Mouse (Mus musculus) limb, embryonic 15.5 days (tissue): ENCODE data around the gene Pnp. TPM values are rescaled to one million over a fixed set of nuclear protein-coding genes. Genes with fewer than 3 reads are reported as not detected.
A peak's percentile ranks its signal among the peaks of the same experiment; 100 is the strongest.
"Not testable (repeated sequence)": the region's sequence is repeated elsewhere in the genome, so short reads cannot be mapped to it uniquely, and the experiment has no call there.

Experiments
- ATAC-seq: fragments of 200-750 bp; cut with Nextera tagmentation; 2 replicates; pipeline ENCODE4 v1.8.0; 2017; ENCODE audit warnings: low read depth, moderate TSS enrichment; ENCODE audit not compliant: insufficient number of reproducible peaks, low FRiP score, low TSS enrichment
- H3K27ac ChIP-seq: fragments of 300-500 bp; sonication (generic); 2 replicates; pipeline ENCODE4 v1.5.1; 2015; ENCODE audit warnings: moderate library complexity, mild to moderate bottlenecking, inconsistent platforms
- H3K27me3 ChIP-seq: fragments of 300-500 bp; sonication (generic); 2 replicates; pipeline ENCODE4 v1.6.1; 2015; ENCODE audit warnings: inconsistent platforms
- H3K36me3 ChIP-seq: fragments of 300-500 bp; sonication (generic); 2 replicates; pipeline ENCODE4 v1.6.1; 2015; ENCODE audit warnings: inconsistent platforms
- H3K4me1 ChIP-seq: fragments of 300-500 bp; sonication (generic); 2 replicates; pipeline ENCODE4 v1.6.1; 2015; ENCODE audit warnings: inconsistent platforms
- H3K4me2 ChIP-seq: fragments of 300-500 bp; sonication (generic); 2 replicates; pipeline ENCODE4 v1.6.1; 2015; ENCODE audit warnings: mild to moderate bottlenecking, inconsistent platforms
- H3K4me3 ChIP-seq: fragments of 300-500 bp; sonication (generic); 2 replicates; pipeline ENCODE4 v1.5.1; 2015; ENCODE audit warnings: mild to moderate bottlenecking, inconsistent platforms
- H3K9ac ChIP-seq: fragments of 300-500 bp; sonication (generic); 2 replicates; pipeline ENCODE4 v1.6.1; 2015; ENCODE audit warnings: inconsistent platforms
- H3K9me3 ChIP-seq: fragments of 300-500 bp; sonication (generic); 2 replicates; pipeline ENCODE4 v1.6.1; 2016; ENCODE audit warnings: inconsistent platforms
- WGBS: fragments of 180-500 bp; shearing (Covaris S2); methylation state at CpG from one replicate; pipeline ENCODE4 v1.1.7; 2015; 5-methylcytosine and 5-hydroxymethylcytosine counted together
- polyA plus RNA-seq: library from polyadenylated mRNA; unstranded; fragments of >200 nt; fragmentation: Nextera tagmentation; extraction: Ambion mirVana; gene quantifications from 2 replicates; pipeline ENCODE4 v1.2.1, GENCODE M21; 2015

Gene Pnp
- polyA plus RNA-seq, 1 experiment from 2014 or later = 54.8 TPM

DNA sequence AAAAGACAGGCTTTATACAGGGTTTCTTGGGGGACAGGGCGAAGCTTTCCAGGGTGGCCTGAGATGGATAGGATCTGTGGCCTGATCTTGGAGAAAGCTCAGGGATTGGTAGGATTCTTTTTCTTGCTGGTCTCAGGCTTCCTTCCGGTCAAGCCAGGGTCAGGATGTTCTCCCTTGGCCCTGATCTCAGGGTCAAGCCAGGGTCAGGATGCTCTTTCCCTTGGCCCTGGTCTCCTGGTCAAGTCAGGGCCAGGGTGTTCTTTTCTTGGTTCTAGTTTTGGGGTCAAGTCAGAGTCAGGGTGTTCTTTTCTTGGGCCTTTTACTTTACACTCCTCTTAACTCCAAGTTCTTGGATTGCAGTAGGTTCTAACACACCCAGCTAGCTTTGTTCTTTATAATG, 56.8 kb downstream of the Pnp start:
- no peak for ATAC-seq
- H3K36me3 ChIP-seq = no peaks in the 10 kb centered on the region
- H3K9ac ChIP-seq = no peak overlapping the region
- no peak overlapping the region for H3K27ac ChIP-seq
- H3K4me3 ChIP-seq = no peak overlapping the region
- no peaks in the 10 kb centered on the region for H3K4me1 ChIP-seq
- 83% methylated on average over 2 of the region's 2 CpGs for WGBS
- no peak overlapping the region for H3K4me2 ChIP-seq
- no peaks in the 10 kb centered on the region for H3K27me3 ChIP-seq
- H3K9me3 ChIP-seq = no peaks in the 10 kb centered on the region

DNA sequence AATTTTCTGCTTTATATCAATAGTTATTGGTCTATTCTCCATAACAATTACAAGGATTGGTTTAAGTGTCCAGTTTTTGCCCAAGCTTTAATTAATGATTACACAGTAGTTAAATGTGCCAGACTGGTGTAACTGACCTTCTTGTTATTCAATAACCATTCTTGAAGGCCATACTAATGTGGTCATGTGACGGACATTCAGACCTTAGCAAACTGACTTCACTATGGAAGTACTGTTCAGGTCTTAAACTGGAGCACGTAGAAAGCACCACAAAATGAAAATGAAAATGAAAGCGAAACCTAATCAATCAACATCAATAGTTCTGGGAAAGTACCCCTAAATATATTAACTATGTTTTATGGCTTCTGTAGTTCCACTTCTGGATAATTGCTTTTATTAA, 60.2 kb downstream of the Pnp start:
- Histone ChIP-seq H3K4me1 (no peaks in the 10 kb centered on the region), H3K27ac (no peak overlapping the region), H3K27me3 (no peaks in the 10 kb centered on the region), H3K9ac (no peak overlapping the region), H3K4me2 (no peak overlapping the region), H3K9me3 (no peaks in the 10 kb centered on the region), H3K36me3 (no peaks in the 10 kb centered on the region), H3K4me3 (no peak overlapping the region)
- WGBS = 76% methylated on average over 3 of the region's 3 CpGs
- no peak for ATAC-seq

DNA sequence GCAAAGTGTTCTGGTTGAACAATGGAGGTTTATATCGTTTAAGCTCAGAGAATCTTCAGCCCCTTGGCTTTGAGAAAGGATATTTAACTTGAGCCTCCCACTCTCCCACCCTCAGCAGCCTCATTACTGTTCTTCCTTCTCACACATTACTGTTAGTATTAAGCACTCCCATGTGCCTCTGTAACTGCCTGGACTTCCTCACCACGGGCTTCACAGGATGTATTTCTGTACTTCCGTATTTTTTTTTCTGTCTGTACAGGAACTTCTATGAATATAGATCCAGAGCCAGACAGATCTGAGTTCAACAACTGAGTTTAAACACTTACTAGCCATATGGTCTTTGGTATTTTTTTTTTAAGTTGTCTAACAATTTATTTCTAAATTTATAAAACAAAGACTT, 66.2 kb downstream of the Pnp start:
- Histone ChIP-seq H3K4me3 (no peak overlapping the region), H3K9me3 (no peaks in the 10 kb centered on the region), H3K4me1 (no peaks in the 10 kb centered on the region), H3K27me3 (no peaks in the 10 kb centered on the region), H3K4me2 (no peak overlapping the region), H3K36me3 (no peaks in the 10 kb centered on the region), H3K9ac (no peak overlapping the region), H3K27ac (no peak overlapping the region)
- WGBS = 55% methylated on average over 3 of the region's 3 CpGs
- ATAC-seq = no peak

DNA sequence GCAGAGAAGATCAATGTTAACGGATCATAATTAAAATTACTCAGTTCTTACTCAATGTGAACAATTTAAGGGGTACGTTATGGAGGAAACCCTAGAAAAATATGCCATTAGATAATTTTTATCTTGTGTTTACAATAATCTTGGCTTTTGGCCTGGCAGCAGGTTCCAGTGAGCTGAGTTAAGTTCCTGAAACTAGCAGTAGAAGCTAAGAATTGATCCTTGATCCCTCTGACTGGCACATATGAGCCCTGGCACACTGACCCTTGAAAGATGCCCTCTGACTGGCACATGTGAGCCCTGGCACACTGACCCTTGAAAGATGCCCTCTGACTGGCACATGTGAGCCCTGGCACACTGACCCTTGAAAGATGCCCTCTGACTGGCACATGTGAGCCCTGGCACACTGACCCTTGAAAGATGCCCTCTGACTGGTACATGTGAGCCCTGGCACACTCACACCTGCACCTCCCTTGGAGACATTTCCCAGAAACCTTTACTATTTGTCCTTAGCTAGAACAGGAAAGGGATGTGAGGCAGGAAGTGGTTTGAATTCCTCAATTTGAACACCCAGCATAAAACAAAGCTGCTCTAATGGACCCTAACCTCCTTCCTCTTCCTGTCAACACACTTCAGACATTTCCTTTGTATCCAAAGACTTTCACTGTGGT, 67.3 kb downstream of the Pnp start:
- H3K36me3 ChIP-seq = no peaks in the 10 kb centered on the region
- 75% methylated on average over 2 of the region's 2 CpGs for WGBS
- no peaks in the 10 kb centered on the region for H3K9me3 ChIP-seq
- H3K27me3 ChIP-seq = no peaks in the 10 kb centered on the region
- no peak overlapping the region for H3K4me3 ChIP-seq
- no peak overlapping the region for H3K4me2 ChIP-seq
- no peaks in the 10 kb centered on the region for H3K4me1 ChIP-seq
- H3K27ac ChIP-seq = no peak overlapping the region
- no peak overlapping the region for H3K9ac ChIP-seq
- no peak for ATAC-seq

DNA sequence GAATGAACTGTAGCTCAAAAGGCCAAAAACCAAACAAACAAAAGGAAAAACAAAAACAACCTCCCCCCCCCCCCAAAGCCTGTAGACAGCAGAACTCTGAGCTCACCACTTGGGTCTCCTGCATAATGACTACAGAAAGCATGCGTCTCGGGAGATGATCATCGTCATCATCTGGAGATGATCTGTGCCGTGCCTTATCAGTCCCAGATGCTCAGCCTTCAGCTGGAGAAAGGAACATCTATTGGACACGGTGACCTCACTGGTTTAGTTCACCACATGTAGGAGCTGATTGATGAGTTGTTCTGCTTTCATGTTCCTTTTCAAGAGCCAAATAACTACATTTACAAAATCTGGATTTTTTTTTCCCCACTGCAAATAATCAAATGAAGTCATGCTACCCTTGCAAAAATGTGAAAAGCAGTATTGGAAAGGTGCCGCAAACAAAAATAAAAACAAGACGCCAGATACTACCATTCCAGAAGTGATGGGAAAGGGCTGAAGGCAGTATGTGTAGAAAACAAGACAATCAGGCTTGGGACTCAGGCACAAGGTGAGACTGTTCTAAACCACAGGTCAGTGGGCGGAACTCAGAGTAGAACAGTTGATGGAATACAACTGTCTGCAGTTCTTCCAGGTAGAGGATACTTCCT, 76.4 kb downstream of the Pnp start, which contains the start of gene Rnase10:
Rnase10 (plus strand) TSS at position 600 of the 650 bp plus-strand sequence.
- peaks cover 7% of the 10 kb centered on the region for H3K4me1 ChIP-seq
- no peaks in the 10 kb centered on the region for H3K36me3 ChIP-seq
- peak within 1 kb of the TSS; percentile 88 for H3K27ac ChIP-seq
- no peaks in the 10 kb centered on the region for H3K27me3 ChIP-seq
- WGBS = 55% methylated on average over 8 of the region's 8 CpGs
- H3K4me2 ChIP-seq = no peak within 1 kb of the TSS
- no peaks in the 10 kb centered on the region for H3K9me3 ChIP-seq
- H3K9ac ChIP-seq = no peak within 1 kb of the TSS
- no peak within 1 kb of the TSS for H3K4me3 ChIP-seq
- no peak for ATAC-seq

DNA sequence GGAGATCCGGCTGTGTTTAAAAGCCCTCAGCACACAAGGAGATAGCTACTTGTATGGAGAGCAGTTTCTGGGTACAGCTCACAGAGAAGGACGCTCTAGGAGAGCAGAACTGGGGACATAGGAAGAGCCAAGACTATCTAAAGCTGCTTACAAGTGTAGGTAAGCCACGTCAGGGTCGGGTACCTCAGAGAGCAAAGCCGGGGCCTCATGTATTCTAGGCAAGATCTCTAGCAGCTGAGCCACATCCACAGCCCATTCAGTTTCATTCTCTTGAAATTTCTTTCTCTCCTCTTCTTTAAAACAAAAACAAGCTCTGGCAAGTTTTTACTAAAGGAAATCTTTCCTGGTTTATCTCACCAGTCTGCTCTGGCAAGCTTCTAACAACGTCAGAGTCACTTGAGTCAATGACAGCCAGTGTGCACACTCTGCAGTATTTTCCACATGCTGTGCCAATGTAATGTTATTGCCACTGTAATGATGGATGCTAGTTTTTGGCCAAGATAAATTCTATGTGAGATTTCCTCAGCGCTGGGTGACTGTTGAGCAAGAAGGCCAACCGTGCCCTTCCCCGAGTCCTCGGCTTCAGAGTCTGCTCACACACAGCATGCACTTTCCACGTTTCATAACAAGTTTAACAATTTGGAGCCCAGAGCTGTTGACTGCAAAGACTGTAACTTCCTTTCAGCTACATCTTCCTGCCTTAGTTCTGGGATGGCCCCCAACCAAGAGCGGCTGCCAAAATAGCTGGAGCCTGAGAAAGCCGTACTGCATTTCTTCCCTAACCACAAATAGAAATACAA, 77.2 kb downstream of the Pnp start:
- Histone ChIP-seq H3K9me3 (no peaks in the 10 kb centered on the region), H3K4me1 (peaks cover 7% of the 10 kb centered on the region), H3K27me3 (no peaks in the 10 kb centered on the region), H3K36me3 (no peaks in the 10 kb centered on the region), H3K27ac (peak overlapping the region; percentile 88), H3K9ac (no peak overlapping the region), H3K4me2 (no peak overlapping the region), H3K4me3 (no peak overlapping the region)
- ATAC-seq = peak; percentile 49; the same call in 1 of the 2 replicates
- 53% methylated on average over 13 of the region's 13 CpGs for WGBS

DNA sequence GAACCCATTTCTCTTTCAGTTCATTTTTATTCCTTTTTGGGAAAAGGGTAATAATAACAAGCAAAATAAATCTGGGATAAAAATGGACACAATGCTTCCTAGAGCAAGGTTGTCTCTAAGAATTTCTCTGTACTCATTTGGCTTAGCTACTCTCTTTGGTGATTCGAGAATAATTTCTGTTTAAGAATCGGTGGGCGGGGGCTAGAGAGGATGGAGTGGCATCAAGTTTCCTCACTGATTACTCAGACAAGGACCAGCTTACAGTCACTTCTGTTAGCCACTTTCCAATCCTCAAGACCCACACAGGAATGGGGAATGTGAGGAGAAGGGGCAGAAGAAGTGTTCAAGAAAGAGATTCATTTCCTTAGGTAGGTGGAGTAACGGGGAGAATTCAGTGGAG, 77.9 kb downstream of the Pnp start:
- Histone ChIP-seq H3K9me3 (no peaks in the 10 kb centered on the region), H3K9ac (no peak overlapping the region), H3K4me1 (peaks cover 7% of the 10 kb centered on the region), H3K27me3 (no peaks in the 10 kb centered on the region), H3K4me2 (no peak overlapping the region), H3K4me3 (no peak overlapping the region), H3K36me3 (no peaks in the 10 kb centered on the region), H3K27ac (peak overlapping the region; percentile 88)
- 74% methylated on average over 4 of the region's 4 CpGs for WGBS
- no peak for ATAC-seq

DNA sequence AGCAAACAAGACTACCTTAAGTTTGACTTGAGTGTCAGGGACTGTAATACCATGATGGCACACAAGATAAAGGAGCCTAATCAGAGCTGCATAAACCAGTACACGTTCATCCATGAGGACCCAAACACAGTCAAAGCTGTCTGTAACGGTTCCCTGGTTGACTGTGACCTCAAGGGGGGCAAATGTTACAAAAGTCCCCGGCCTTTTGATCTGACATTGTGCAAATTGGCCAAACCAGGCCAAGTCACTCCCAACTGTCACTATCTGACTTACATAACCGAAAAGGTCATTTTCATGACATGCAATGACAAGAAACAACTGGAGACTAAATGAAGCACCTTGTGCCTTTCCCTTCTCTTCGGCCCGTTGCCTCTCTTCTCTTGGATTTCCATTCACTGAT, 78.7 kb downstream of the Pnp start:
- H3K4me3 ChIP-seq = no peak overlapping the region
- no peak overlapping the region for H3K9ac ChIP-seq
- WGBS = 87% methylated on average over 6 of the region's 6 CpGs
- no peaks in the 10 kb centered on the region for H3K9me3 ChIP-seq
- H3K27me3 ChIP-seq = no peaks in the 10 kb centered on the region
- no peak for ATAC-seq
- no peak overlapping the region for H3K4me2 ChIP-seq
- H3K27ac ChIP-seq = no peak overlapping the region
- no peaks in the 10 kb centered on the region for H3K36me3 ChIP-seq
- H3K4me1 ChIP-seq = peaks cover 7% of the 10 kb centered on the region

DNA sequence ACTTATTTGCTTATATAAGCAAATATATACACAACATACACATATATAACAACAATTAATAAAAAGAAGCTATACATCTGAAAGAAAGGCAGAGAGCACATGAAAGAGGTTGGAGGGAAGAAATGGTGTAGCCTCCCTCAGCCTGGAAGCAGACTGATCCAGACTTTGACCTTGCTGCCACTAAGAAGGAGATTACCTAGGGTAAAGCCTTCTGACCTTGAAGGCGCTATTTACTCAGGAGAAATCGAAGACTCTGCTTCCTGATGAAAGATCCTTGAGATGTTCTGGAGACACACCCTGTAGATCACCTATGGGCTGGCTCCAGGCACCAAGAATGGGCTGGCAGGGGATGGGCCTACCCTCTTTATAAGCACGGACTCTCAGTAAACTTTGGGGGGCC, 83.8 kb downstream of the Pnp start:
- not testable (repeated sequence) for H3K36me3 ChIP-seq, H3K27ac ChIP-seq, H3K9ac ChIP-seq, ATAC-seq, H3K4me2 ChIP-seq, H3K27me3 ChIP-seq, H3K4me3 ChIP-seq, H3K4me1 ChIP-seq, H3K9me3 ChIP-seq
- WGBS = 90% methylated on average over 3 of the region's 3 CpGs

Other genes with a start within 250 kb of the Pnp start
- gene Olfr747, start 237.9 kb upstream of the Pnp start, polyA plus RNA-seq = not detected in 2 replicates
- gene Olfr748, start 223.7 kb upstream of the Pnp start, polyA plus RNA-seq = not detected in 2 replicates
- gene Olfr749, start 186.0 kb upstream of the Pnp start, polyA plus RNA-seq = not detected in 2 replicates
- gene Ttc5, start 145.6 kb upstream of the Pnp start, polyA plus RNA-seq = 59.8 and 63.1 TPM in 2 replicates
- gene Ccnb1ip1, start 123.3 kb upstream of the Pnp start, polyA plus RNA-seq = not detected in 2 replicates
- 52.0 and 52.3 TPM in 2 replicates for gene Parp2, start 123.2 kb upstream of the Pnp start, polyA plus RNA-seq
- gene Tep1, start 60.5 kb upstream of the Pnp start, polyA plus RNA-seq = 5.0 and 6.2 TPM in 2 replicates
- gene Klhl33, start 33.6 kb upstream of the Pnp start, polyA plus RNA-seq = 0.10 and 0.12 TPM in 2 replicates
- gene Osgep, start 6.2 kb upstream of the Pnp start, polyA plus RNA-seq = 145 and 148 TPM in 2 replicates
- gene Apex1, start 6.1 kb upstream of the Pnp start, polyA plus RNA-seq = 188 TPM in 2 replicates
- 45.3 and 56.0 TPM in 2 replicates for gene Pip4p1, start 226 bp upstream of the Pnp start, polyA plus RNA-seq
- gene Gm49342, start 13.4 kb downstream of the Pnp start, polyA plus RNA-seq = not detected in 2 replicates
- 0.31 and 0.54 TPM in 2 replicates for gene Pnp2, start 24.9 kb downstream of the Pnp start, polyA plus RNA-seq
- 0.09 and 0.22 TPM in 2 replicates for gene Rnase10, start 76.7 kb downstream of the Pnp start, polyA plus RNA-seq
- gene Rnase9, start 110.8 kb downstream of the Pnp start, polyA plus RNA-seq = not detected in 2 replicates
- not detected in 2 replicates for gene Rnase11, start 119.1 kb downstream of the Pnp start, polyA plus RNA-seq
- gene Rnase12, start 126.6 kb downstream of the Pnp start, polyA plus RNA-seq = not detected in 2 replicates
- gene Olfr750, start 143.4 kb downstream of the Pnp start, polyA plus RNA-seq = not detected in 2 replicates
- 68.6 and 83.1 TPM in 2 replicates for gene Rnase4, start 160.0 kb downstream of the Pnp start, polyA plus RNA-seq
- 10.1 and 10.5 TPM in 2 replicates for gene Ang, start 160.1 kb downstream of the Pnp start, polyA plus RNA-seq
- not detected in 2 replicates for gene Eddm3b, start 183.3 kb downstream of the Pnp start, polyA plus RNA-seq
- gene Rnase6, start 192.8 kb downstream of the Pnp start, polyA plus RNA-seq = 0.58 and 1.6 TPM in 2 replicates
- 2.2 and 3.3 TPM in 2 replicates for gene Rnase1, start 215.7 kb downstream of the Pnp start, polyA plus RNA-seq
- not detected in 2 replicates for gene Rnase2b, start 231.2 kb downstream of the Pnp start, polyA plus RNA-seq